Mouse (Mus musculus) kidney, embryonic 14.5 days (tissue): ENCODE measurements at regions not wholly inside any gene's neighbourhood (a gene's known extent, or its start where the extent isn't known, plus 50 kb on each side); places are given as distances from the start of the nearest gene placed in this dataset.

Experiments used
- ATAC-seq: fragments of 200-750 bp; cut with Nextera tagmentation; 2 replicates; pipeline ENCODE4 v1.8.0; 2017; ENCODE audit warnings: moderate number of reproducible peaks, mild to moderate bottlenecking, moderate TSS enrichment, moderate library complexity; ENCODE audit not compliant: low FRiP score, low TSS enrichment
- H3K27ac ChIP-seq: fragments of 300-500 bp; sonication (generic); 2 replicates; pipeline ENCODE4 v1.5.1; 2014; ENCODE audit warnings: low read depth, mild to moderate bottlenecking, low read length, moderate library complexity, mixed read lengths
- H3K27me3 ChIP-seq: fragments of 300-500 bp; sonication (generic); 2 replicates; pipeline ENCODE4 v1.6.1; 2014; ENCODE audit warnings: mild to moderate bottlenecking, low read length; ENCODE audit not compliant: control insufficient read depth, insufficient read depth
- H3K36me3 ChIP-seq: fragments of 300-500 bp; sonication (generic); 2 replicates; pipeline ENCODE4 v1.6.1; 2014; ENCODE audit warnings: low read length, mixed read lengths; ENCODE audit not compliant: control insufficient read depth, insufficient read depth
- H3K4me1 ChIP-seq: fragments of 300-500 bp; sonication (generic); 2 replicates; pipeline ENCODE4 v1.6.1; 2014; ENCODE audit warnings: low read length, mixed read lengths; ENCODE audit not compliant: control insufficient read depth, insufficient read depth
- H3K4me2 ChIP-seq: fragments of 300-500 bp; sonication (generic); replicated peaks from 2 replicates; pipeline ENCODE4 v1.6.1; 2014; ENCODE audit warnings: low read depth, mild to moderate bottlenecking, low read length
- H3K4me3 ChIP-seq: fragments of 300-500 bp; sonication (generic); 2 replicates; pipeline ENCODE4 v1.5.1; 2014; ENCODE audit warnings: mild to moderate bottlenecking, low read length
- H3K9ac ChIP-seq: fragments of 300-500 bp; sonication (generic); 2 replicates; pipeline ENCODE4 v1.6.1; 2014; ENCODE audit warnings: low read depth, mild to moderate bottlenecking, low read length, moderate library complexity
- H3K9me3 ChIP-seq: fragments of 300-500 bp; sonication (generic); 2 replicates; pipeline ENCODE4 v1.6.1; 2016; ENCODE audit warnings: low read length; ENCODE audit not compliant: control insufficient read depth
- WGBS: fragments of 180-500 bp; shearing (Covaris S2); extraction: QIAGEN DNeasy Blood & Tissue Kit; methylation state at CpG from one replicate; pipeline ENCODE4 v1.1.7; 2014; 5-methylcytosine and 5-hydroxymethylcytosine counted together

GRCm38 (mm10) chr1:80038059-80038458, 177.1 kb upstream of the Serpine2 start:
- no peak for ATAC-seq
- no peaks in the 10 kb centered on the region for H3K4me1 ChIP-seq

DNA sequence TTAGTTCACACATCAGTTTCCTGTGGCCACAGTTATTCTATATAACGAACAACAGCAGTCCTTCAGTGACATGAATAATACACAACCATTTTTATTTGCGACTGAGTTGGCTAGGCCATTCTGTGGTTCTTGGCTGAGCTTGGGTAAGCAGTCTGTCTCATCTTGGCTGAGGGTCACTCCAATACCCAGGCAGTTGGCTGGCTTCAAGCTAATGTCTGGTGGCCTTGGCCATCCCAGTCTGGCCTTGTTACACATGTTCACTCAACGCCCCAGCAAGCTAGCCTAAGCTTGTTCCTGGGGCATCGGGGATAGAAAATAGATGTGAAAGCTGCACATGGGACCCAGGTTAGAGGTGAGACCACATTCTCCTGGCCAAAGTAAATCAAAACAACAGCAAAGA, 175.5 kb upstream of the Serpine2 start:
- Histone ChIP-seq H3K9ac (no peak overlapping the region), H3K27me3 (no peaks in the 10 kb centered on the region), H3K27ac (no peak overlapping the region), H3K4me1 (no peaks in the 10 kb centered on the region), H3K9me3 (no peaks in the 10 kb centered on the region), H3K4me2 (no peak overlapping the region), H3K4me3 (no peak overlapping the region), H3K36me3 (no peaks in the 10 kb centered on the region)
- no peak for ATAC-seq
- 84% methylated on average over 4 of the region's 4 CpGs for WGBS

More at GRCm38 (mm10) chr1:80038059-80038458, 177.1 kb upstream of the Serpine2 start:
- Histone ChIP-seq H3K9me3 (no peaks in the 10 kb centered on the region), H3K36me3 (no peaks in the 10 kb centered on the region), H3K9ac (no peak overlapping the region), H3K4me3 (no peak overlapping the region), H3K4me2 (no peak overlapping the region), H3K27me3 (no peaks in the 10 kb centered on the region), H3K27ac (no peak overlapping the region)

DNA sequence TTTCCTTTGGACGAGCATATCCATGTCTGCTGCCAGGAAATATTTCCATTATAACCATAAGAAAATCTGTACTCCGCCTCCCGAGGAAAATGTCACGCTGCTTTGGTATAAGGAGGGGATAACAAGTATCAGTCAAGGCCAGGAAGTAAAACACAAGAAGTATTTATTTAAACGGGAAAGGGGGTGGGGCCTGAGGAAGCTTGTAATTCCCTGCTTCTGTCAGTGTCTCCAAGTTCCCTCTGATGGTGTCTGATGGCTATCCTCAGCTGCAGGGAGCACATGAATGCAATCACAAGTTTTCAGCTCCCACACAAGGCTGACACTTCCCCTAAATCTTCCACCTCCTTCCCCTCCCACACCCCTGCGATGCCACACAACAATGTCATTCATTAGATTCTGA, 172.5 kb upstream of the Serpine2 start:
- Histone ChIP-seq H3K27ac (no peak overlapping the region), H3K36me3 (no peaks in the 10 kb centered on the region), H3K4me1 (no peaks in the 10 kb centered on the region), H3K4me2 (no peak overlapping the region), H3K4me3 (no peak overlapping the region), H3K27me3 (no peaks in the 10 kb centered on the region), H3K9me3 (no peaks in the 10 kb centered on the region), H3K9ac (no peak overlapping the region)
- 31% methylated on average over 6 of the region's 6 CpGs for WGBS
- ATAC-seq: peak; percentile 68; the same call in 1 of the 2 replicates

DNA sequence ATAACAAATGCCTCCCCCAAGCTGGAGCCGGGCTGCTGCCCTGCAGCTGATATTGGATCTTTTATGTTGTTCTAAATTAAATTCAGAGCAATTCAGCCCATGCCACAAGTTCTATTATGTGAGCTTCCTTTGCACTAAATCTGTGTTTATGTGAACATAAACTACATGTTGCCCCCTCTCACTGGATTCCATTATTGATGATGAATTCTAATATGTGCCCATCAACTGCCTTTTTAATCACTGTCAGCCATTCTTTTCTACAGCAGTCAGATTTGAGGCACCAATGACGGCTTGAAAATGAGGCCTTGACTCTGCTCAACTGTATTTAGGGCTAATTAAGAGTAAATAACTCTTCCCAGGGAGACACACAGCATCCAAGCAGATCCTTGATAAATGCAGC, 172.1 kb upstream of the Serpine2 start:
- Histone ChIP-seq H3K9ac (no peak overlapping the region), H3K4me1 (no peaks in the 10 kb centered on the region), H3K36me3 (no peaks in the 10 kb centered on the region), H3K27ac (no peak overlapping the region), H3K27me3 (no peaks in the 10 kb centered on the region), H3K9me3 (no peaks in the 10 kb centered on the region), H3K4me3 (no peak overlapping the region), H3K4me2 (no peak overlapping the region)
- no peak for ATAC-seq
- 34% methylated on average over 2 of the region's 2 CpGs for WGBS

GRCm38 (mm10) chr1:80032464-80032863, 171.5 kb upstream of the Serpine2 start:
- H3K4me1 ChIP-seq: no peaks in the 10 kb centered on the region
- H3K36me3 ChIP-seq: no peaks in the 10 kb centered on the region
- no peak for ATAC-seq
- H3K9ac ChIP-seq: no peak overlapping the region
- H3K4me2 ChIP-seq: no peak overlapping the region
- no peak overlapping the region for H3K4me3 ChIP-seq
- no peak overlapping the region for H3K27ac ChIP-seq
- no peaks in the 10 kb centered on the region for H3K9me3 ChIP-seq
- no peaks in the 10 kb centered on the region for H3K27me3 ChIP-seq

DNA sequence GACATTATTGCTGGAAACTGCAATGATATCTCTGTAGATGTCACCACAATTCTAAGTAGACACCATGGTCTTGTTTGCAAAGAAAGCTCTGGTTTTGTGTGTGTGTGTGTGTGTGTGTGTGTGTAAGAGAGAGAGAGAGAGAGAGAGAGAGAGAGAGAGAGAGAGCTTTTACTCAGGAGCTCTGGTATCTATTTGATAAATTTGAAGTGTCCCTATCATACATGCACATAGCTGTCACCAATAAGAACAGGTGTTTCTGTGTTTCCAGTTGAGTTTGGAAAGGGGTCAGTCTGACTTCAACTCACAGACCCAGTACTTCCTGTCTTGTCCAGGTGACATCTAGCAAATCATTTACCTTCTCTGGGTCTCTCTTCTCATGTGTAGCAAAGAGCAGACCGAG, 169.7 kb upstream of the Serpine2 start:
- H3K36me3 ChIP-seq: no peaks in the 10 kb centered on the region
- no peak overlapping the region for H3K9ac ChIP-seq
- H3K27ac ChIP-seq: no peak overlapping the region
- H3K4me1 ChIP-seq: no peaks in the 10 kb centered on the region
- no peaks in the 10 kb centered on the region for H3K27me3 ChIP-seq
- H3K4me2 ChIP-seq: no peak overlapping the region
- 72% methylated on average over 1 of the region's 1 CpGs for WGBS
- no peaks in the 10 kb centered on the region for H3K9me3 ChIP-seq
- no peak overlapping the region for H3K4me3 ChIP-seq
- ATAC-seq: no peak

- H3K9ac ChIP-seq: no peak overlapping the region
- WGBS: 85% methylated on average over 3 of the region's 3 CpGs
- no peak for ATAC-seq
- H3K27ac ChIP-seq: no peak overlapping the region
- no peaks in the 10 kb centered on the region for H3K4me1 ChIP-seq
- no peak overlapping the region for H3K4me2 ChIP-seq
- H3K36me3 ChIP-seq: no peaks in the 10 kb centered on the region
- no peaks in the 10 kb centered on the region for H3K27me3 ChIP-seq
- no peaks in the 10 kb centered on the region for H3K9me3 ChIP-seq
- no peak overlapping the region for H3K4me3 ChIP-seq
These were observed 169.2 kb upstream of the Serpine2 start for GRCm38 (mm10) chr1:80030224-80030623.

DNA sequence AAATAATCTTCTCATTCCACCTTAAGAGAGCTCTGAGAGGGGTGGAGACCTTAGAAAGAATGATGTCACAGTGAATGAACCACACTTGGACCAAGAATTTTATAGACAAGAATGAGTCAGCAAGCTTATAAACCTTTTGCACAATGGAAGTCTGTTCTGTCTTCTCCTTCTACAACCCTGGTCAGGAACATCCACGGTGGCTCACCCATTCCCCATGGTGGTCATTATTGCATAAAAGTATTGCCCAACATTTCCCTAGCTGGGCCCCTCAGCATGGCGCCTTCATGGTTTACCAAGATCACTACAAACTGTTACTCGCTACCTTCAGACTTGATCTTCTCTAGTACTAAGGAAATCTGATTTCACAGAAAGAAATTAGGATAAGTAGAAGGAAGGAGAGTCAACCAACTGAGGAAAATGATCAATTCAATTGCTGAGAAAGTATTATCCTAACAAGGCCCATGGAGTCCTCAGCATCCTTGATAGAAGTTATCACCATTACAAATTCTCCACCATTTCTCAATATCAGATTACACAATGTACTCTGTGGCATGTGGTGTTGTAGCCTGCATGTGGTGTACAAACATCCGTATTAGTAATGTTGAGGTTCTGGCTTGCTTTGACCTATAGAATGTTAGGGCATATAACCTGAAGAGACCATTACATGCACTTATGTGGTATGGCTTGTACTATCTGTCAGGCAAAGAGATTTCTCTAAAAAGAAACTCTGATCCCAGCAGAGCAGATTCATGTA, 165.1 kb upstream of the Serpine2 start:
- ATAC-seq: no peak
- no peaks in the 10 kb centered on the region for H3K36me3 ChIP-seq

GRCm38 (mm10) chr1:80023518-80024095, 162.6 kb upstream of the Serpine2 start:
- no peak for ATAC-seq
- Histone ChIP-seq H3K27me3 (no peaks in the 10 kb centered on the region), H3K9ac (no peak overlapping the region), H3K4me2 (no peak overlapping the region), H3K36me3 (no peaks in the 10 kb centered on the region), H3K9me3 (no peaks in the 10 kb centered on the region), H3K27ac (no peak overlapping the region), H3K4me3 (no peak overlapping the region), H3K4me1 (no peaks in the 10 kb centered on the region)
- 68% methylated on average over 6 of the region's 6 CpGs for WGBS

More for the DNA sequence above, 165.1 kb upstream of the Serpine2 start:
- H3K9me3 ChIP-seq: no peaks in the 10 kb centered on the region
- H3K9ac ChIP-seq: no peak overlapping the region
- 92% methylated on average over 4 of the region's 4 CpGs for WGBS
- no peak overlapping the region for H3K27ac ChIP-seq
- H3K4me3 ChIP-seq: no peak overlapping the region
- H3K27me3 ChIP-seq: no peaks in the 10 kb centered on the region
- H3K4me2 ChIP-seq: no peak overlapping the region
- H3K4me1 ChIP-seq: no peaks in the 10 kb centered on the region
